Mouse (Mus musculus) neutrophil, adult 83 days (primary cell): ENCODE measurements around the gene Gnaq. TPM values are rescaled to one million over a fixed set of nuclear protein-coding genes. Genes with fewer than 3 reads are reported as not detected.

Source experiments
- total RNA-seq, 2 experiments: library from RNA; stranded (reverse); gene quantifications; one replicate each; pipeline ENCODE4 v1.2.4; 2023

The Gnaq gene
- 10 to 100 TPM; 63.1 to 65.1 TPM for total RNA-seq

DNA sequence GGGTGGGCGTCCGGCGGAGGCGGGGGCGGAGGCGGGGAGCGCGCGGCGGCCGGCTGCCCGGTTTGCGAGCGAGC lies at the start of gene Gnaq:
TSS of gene Gnaq (plus strand) at position 41 of the 74 bp plus-strand sequence.

GRCm38 (mm10) chr19:16435531-16436231 lies 303.1 kb downstream of the Gnaq start, which contains the start of gene Gna14:
Gna14 (plus strand) TSS chr19:16435762.

Other genes starting within 250 kb of the Gnaq start
- gene Psat1, start 185.5 kb upstream of the Gnaq start, total RNA-seq: 10 to 100 TPM; 25.1 to 27.4 TPM
- 1 to 10 TPM; 8.0 to 8.5 TPM for gene Cep78, start 147.8 kb upstream of the Gnaq start, total RNA-seq